Mouse (Mus musculus) urinary bladder, postnatal 10 days (tissue): ENCODE measurements around the gene Hmga2.

ENCODE experiments used
- DNase-seq: peaks from one replicate; pipeline ENCODE4 v3.0.0; 2022; ENCODE audit warnings: low spot score

The Hmga2 gene

DNA sequence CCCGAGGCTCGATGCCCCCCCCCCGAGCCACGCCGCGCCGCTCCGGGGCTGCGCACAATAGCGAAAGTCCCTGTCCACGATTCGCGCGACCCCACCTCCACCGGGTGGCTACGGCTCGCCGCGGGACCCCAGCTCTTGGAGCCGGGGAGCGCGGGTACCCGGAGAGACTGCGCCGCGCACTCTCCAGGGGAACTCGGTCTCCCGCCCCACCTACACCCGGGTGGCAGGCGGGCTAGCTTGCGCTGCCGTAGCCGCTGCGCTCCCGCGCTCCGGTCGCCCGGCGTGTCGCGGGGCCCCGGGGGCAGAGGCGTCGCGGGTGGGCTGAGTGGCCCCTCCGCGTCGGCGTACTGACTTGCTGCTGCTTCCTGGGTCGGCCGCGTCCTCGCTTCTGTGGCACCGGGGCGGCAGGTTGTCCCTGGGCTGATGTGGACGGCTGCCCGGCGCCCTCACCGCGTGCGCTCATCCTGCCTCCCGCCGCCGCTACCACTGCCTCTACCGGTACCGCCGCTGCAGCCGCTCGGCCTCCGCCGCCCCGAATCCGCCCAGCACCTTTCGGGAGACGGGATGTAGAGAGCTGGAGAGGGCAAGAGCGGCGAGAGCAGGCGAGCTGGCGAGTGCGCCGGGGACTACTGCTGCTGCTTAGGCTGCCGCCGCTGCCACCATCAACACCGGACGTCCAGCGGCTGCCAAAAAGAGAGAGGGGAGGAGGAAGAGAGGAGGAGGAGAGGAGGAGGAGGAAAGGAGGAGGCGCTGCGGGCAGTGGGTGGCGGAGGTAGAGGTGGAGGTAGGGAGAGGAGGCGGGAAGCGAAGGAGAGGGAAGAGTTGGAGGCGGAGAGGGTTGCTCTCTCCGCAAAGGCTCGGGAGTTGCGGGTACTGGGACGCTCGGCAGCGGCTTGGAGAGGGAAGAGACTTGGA lies at the start of gene Hmga2:
Hmga2 (minus strand) TSS at position 869 of the 915 bp plus-strand sequence.
- no peak for DNase-seq

DNA sequence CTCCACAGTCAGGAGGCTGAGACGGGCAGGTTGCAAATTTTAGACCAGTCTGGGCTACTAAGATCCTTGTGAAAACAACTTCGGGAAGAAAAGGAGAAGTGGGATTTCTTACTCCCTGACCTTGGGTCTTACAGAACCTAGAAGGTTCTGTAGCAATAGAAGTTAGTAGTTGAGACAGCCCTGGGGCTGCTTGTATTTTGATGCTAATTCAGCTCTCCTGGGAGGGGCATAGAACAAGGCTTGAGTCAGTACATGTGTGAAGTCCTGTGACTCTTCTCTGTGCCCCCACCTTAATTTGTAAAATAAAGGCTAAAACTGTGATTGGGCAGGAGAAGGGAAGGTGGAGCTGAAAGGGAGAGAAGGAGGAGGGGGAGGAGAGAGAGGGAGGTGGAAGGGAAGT lies 46.7 kb upstream of the Hmga2 start:
- DNase-seq, result no peak

DNA sequence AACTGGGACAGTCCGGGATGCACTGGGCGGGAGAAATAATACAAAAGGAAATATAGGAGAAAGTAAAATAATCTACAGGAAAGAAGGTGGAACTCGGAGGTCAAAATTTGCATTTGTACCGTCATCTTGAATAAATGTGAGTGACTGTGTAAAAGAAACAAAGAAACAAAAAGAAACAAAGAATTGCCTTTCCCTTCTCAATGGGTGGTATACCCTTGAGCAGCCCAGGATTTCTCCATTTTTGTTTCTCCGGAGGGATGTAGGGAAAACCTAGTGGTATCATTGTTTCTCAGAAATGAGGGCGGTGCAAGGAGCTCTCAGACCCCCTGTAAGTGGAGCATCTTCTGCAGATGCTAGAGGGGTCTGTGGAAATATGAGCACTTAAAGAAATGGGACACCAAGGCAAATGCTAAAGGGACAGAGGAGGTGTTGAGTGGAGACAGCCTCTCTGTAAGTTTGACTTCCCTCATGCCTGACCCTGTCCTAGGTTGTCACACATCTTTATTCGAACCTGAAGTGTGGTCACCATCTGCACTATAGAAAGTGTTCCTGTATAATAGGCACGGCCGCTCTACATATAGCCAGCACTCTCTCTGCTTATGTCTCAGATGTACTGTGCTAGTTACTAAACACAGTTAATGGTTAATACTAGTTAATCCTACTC lies 45.8 kb upstream of the Hmga2 start:
- no peak for DNase-seq

DNA sequence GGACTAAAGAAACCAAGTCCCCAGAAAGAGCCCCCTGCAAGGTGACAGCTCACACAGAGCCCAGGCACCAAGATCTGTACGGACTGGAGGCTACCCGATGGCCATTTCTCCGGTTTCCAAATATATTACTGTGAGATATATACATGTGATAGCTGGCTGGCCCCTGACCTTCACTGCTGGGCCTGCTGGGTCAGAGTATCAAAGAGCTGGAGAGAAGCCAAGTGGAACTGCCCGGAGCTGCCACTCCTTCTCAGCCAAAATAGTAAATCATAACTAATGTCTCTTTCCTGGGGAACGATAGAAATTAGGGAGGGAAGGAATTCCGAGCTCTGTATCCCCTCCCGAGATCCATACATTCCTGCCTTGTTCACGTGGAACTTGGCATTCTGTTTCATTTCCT lies 40.0 kb upstream of the Hmga2 start:
- DNase-seq, result no peak

DNA sequence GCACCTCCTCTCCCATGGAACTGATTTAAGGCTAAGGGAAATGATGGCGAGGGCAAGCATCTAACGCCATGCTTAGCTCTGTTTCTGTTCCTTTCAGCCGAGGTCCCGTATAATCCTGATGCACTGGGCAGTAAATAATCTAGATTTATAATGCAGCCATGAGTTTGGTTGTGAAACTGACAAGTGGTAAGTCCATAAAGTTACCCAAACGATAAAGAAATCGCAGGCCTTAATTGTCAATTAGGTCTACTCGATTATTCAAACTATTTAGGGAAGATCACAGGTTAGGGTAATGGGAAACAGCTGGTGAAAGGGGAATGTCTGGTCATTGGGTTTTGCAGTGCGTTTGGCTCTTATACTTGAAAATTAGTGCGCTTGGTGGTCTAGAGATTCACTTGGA lies 37.5 kb upstream of the Hmga2 start:
- DNase-seq, result no peak

DNA sequence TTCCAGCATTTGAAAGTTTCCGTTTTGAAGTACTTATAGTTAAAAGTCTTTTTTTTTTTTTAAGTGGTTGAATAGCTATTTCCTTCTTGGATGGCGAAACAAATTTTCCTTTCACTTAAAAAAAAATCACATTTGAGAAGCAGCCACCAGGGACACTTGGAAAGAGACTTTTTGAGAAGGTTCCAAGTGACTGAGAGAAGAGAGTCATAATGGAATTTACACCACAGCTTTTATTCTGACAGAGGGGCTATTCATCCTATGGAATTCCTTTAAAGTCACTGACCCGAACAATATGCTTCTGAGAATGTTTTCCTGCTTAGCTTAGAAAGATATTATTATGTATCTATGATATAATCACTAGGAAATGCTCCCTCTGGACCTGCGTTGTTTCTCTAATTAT lies 36.7 kb upstream of the Hmga2 start:
- DNase-seq, result no peak

DNA sequence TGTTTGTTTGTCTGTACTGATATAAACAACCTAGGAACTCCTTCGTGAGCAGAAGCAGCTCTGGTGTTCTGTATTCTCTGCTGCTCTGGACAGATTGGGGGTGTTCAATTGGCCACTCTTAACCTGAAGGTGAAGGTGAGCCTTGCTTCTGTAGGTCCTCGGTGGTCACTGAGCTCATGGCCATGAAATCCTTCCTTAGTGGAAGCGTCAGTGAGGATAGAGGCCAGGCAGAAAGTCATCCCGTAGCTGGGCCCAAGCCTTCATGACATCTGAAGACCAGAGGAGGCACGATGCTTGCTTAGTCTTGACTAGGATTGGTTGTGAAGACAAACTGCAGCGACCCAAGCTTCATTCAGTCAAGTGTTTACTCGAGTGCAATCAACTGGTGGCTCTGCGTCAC lies 35.9 kb upstream of the Hmga2 start:
- no peak for DNase-seq

DNA sequence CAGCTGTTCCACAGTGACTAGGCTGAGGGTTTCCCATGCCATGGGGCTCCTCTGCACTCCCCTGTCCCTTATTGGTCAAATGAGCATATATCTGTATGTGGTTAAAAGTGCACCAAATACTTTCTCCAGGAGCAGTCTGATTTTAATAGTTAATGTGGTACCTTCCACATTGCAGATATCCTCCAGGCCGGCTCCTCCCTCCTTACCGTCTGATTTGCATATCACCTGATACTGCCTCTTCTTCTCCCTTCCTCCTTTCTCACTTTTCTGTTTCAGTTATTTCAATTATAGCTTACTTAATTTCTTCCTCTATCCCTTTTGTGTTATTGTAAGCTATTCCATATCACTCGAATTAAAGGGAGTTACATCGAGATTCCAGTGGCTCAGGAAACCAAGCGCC lies 27.7 kb upstream of the Hmga2 start:
- DNase-seq, result no peak

DNA sequence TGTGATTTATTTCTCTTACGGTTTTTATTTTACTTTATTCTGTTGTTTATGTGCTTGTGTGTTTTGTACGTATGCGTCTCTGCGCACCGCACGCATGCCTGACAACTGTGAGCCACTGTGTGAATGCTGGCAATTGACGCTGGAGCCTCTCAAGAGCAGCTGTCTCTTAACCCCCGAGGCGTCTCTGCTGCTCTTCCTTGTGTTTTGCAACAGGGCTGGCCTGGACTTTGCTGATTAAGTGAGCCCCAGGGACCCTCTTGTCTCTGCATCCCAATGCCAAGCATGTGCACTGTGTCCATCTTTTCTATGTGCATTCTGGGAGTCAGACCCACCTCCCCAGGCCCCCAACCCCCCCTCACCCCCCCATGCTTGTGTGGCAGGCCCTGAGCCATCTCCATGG lies 24.5 kb upstream of the Hmga2 start:
- DNase-seq, result no peak

DNA sequence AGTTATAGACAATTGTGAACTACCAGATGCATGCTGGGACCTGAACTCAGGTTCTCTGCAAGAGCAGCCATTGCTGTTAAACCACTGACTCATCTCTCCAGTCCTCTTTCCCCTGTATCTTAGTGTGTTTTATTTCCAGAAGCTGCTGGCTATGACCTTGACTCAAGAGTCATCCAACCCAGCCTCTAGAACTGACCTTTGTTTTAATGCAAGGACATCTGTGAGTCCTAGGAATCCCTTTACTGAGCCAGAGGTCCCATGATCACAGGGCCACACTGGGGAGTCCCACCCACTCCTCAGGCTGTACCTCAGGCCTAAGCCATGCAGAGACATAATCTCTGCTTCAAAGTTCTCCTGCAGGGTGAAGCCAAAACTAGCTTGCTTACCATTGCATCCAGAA lies 21.8 kb upstream of the Hmga2 start:
- DNase-seq, result no peak

DNA sequence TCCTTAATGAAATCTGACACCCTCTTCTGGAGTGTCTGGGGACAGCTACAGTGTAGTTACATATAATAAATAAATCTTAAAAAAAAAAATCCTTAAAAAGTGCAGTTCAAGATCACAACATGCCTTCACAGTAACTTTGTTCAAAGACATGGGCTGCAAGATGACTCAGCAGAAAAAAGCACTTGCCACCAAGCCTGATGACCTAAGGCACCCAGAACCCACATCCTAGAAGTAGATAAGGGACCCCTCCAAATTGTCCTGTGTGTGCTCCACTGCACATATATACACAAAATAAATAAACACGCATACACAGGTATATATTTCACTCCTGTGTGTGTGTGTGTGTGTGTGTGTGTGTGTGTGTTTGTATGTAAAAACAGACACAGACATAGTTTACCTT lies 18.4 kb upstream of the Hmga2 start:
- DNase-seq, result no peak

DNA sequence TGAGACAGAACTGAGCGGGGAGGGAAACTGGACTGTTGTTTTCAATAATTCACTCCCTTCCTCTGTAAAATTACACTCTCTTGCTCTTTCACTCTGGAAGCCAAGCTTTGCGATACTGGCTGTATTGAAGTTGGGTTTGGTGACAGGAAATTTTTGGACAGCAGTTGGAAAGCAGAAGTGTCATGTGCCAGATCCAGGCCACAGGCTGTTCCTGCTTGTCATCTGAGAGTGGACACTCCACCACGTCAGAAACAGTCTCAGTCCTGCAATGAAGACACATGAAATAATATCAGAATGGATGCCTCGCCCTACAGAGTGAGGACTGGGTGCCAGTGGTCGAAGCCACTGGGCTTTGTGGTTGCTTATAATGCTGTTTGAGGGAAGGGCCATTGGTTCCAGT lies 15.2 kb upstream of the Hmga2 start:
- no peak for DNase-seq

DNA sequence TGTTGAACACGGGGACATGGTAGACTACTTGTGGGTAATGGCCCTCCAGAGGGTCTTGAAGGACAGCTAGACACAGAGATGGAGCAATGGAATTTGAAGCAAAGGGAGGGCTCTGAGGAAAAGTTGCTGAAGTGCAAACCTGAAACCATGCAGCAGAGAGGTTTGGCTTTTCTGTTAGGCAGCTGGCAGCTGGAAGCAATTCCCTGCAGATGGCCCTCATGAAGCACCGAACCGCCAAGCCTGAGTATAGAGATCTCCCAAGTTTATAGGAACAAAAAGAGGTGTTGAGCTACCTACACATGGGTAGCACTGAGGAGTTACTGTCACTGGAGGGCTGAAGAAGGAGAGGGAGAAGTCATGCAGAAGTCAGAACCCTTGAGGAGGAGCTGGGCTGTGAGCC lies 13.3 kb upstream of the Hmga2 start:
- no peak for DNase-seq

DNA sequence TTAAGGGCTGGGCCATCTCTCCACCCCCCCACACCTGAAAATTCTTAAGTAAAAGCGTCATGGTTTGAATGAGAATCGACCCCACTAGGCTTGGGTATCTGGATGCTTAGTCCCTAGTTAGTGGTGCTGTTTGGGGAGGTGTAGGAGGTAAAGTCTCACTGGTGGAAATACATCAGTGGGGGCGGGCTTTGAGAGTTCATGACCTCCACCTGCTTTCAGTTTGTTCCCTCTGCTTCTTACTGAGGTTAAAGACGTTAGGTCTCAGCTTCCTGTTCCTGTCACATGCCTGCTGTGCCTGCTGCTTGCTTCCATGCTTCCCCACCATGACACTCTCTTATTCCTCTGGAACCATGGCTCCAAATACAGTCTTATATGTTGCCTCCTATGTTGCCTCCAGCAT lies 12.3 kb upstream of the Hmga2 start:
- no peak for DNase-seq

DNA sequence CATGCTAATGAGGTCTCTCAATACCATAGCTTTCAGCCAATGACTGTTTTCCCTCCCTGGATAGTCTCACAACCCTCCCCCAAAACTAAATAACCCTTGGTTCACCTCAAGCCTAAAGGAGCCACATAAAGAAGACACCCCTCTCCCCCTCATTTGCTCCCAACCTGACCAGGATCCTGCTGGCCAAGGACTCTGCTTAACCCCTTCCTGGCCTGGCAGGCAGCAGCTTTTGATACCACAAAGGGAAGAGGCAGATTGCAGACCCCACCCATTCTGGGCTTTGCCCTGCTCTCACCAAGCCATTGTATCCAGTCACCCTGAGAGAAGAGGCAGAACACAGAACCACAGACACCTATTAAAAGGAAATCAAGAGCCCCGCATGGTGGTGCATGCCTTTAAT lies 11.6 kb upstream of the Hmga2 start:
- no peak for DNase-seq

DNA sequence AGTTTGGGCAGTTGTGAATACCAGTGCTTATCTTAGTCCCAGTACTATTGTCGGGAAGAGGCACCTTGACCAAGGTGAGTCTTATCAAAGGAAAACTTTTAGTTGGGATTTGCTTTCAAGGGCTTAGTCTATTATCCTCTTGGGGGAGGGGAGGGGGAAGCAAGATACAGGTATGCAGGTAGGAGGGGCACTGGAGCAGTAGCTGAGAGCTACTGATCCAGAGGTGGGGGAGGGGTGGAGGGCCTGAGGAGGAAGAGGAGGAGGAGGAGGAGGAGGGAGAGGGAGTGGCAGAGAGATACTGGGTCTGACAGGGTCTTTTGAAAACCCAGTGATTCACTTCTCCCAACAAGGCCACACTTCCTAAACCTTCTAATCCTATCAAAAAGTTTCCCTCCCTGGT lies 9.2 kb upstream of the Hmga2 start:
- DNase-seq, result no peak

DNA sequence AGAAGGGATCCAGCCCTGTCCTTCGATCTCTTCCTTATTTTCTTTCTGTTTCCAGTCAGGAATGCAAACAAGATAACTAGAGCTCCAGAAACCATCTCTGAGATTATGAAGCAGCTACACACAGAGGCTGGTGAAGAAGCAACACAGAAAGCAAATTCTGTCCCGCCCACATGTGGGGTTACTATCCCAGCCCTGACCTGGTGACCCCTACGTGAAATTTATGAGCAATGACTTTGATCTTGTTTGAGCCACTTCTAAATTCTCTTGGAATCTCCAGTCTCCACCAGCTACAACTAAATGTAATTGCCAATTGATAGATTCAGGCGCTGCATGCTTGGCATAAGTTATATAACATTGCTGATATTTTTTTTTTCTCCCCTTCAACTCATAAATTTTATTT lies 7.9 kb upstream of the Hmga2 start:
- no peak for DNase-seq

DNA sequence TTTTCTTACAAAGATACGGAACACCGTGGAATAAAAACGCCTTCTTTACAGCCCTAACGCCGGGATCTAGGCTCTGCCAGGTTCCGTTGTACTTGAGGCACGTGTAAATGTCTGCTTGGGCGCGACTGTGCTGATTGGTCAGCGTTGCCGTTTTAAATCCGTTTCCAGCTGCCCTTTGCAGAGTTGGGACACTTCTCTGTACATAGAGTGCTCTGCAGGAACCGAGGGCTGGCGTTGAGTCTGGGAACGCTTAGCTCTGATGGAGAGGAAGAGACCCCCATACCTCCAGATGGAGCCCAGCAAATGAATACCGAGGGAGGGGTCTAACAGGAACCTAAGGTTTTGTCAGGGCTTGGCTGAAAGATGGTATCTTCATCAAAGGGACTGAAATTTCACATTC lies 1.9 kb upstream of the Hmga2 start:
- no peak for DNase-seq

DNA sequence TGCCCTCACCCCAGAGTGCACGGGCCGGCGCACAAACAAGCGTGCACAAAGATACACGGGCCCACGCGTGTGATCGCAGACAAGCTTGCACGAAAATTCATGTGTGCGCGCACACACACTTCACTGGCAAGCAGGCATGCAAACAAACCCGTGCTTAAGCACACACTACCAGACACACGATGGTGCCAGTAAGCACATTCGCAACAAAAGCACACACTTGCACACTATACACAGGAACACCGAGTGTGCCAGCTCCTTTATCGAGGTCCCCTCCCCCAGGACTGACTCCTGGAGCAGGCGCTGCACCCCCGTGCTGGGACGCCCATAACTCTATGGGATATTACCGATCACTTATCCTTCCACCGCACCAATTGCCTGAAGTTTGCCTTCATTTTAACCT lies 1.2 kb upstream of the Hmga2 start:
- DNase-seq, result no peak

DNA sequence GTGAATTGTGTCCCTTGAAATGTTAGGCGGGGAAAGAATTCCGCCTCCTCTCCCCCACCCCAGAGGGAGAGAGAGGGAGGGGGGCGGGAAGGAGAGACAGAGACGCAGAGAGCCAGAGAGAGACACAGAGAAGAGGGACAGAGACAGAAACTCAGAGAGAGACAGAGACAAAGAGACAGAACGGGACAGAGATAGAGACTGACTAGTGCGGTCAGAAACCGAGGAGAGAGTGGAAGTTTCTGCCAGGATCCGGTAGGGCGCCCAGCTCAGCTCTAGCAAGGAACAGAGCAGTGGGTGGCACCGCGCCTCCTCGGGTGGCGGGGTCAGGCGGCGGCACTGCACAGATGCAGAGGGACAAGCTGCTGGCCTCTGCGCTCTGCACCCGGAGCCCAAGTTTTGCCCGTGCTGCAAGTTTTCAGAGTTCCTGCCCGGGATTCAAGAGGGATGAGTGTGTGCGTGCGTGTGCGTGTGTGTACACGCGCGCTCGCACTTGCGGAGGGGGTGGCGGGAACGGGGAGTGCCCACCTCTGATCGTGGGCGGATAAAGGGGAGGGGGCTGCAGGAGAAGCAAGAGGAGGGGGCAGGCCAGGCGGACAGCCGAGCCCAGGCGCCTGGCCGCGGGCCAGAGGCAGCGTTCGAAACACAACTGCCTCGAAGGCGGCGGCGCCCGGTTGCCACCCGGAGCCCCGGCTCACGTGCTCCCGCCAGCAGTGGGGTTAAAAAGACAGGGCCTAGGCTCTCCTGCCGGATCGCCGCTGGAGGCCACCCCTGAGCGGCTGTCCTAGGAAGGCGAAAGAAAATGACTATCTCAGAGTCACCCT lies 457 bp upstream of the Hmga2 start:
- no peak for DNase-seq

DNA sequence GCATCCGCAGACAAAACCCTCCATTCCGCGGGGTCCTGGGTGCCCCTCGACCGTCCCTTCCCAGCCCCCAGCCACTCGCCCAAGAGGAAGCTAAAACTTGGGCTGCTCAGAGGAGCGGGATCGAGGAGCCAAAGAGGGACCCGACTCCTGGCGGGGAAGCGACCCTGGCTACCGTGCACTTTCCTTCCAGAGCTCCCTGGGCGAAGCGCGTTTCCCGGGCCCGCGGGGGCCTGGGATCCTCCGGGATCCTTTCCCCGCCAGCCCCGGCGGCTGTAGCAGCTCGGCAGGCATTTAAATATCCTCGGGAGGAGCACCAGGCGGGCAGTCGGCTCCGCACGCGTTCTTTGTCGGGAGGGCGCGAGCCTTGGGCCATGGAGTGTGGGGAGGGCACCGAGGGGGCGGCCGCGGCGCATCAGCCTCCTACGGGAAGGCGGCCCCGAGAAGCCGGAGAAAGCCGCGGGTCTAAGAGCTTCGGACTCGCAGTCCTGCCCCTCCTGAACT lies 1.2 kb downstream of the Hmga2 start:
- DNase-seq, result no peak

DNA sequence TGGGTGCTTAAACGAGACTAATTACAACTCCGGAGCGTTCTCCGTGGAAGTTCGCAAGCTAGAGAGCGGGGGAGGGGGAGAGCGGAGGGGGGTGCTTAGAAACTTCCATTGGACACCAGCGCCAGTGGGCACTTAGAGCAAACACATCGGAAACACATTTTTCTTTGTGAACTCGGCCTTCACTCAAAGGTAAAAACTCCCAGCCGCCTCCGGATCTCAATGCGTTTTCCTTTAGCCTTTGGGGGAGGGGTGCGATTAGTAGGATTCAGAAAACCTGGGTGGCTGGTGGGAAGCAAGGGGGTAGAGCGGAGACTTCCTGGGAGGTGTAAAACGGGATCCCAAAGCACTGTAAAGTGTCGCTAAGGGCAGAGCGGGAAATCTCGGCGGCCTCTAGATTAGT lies 2.0 kb downstream of the Hmga2 start:
- no peak for DNase-seq

DNA sequence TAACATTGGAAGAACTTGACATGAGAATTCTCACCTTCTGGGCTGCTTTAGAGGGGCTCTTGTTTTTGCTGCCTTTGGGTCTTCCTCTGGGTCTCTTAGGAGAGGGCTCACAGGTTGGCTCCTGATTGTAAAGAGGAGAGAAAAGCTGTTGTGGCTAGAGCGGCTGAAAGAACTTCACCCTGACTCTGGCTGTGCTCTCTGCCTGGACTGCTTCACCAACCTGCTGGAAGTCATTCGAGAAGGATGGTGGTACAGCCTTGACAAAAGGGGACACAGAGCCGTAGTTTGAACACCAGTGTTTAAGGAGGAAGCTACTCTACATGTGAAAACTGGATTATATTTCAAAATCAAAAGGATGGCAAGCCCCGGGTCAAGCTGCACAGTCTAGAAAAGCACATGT lies 3.1 kb downstream of the Hmga2 start:
- DNase-seq, result no peak
